In genomic region chr1:42694290-42694664, GRCm38 (mm10) we compare ENCODE assay signal across 9 mouse cellular contexts. TPM values are rescaled to one million over a fixed set of nuclear protein-coding genes. Genes with fewer than 3 reads are reported as not detected.
DNase-seq lines count a peak whose midpoint lies in the region; ATAC-seq and TF ChIP-seq lines count a peak whose summit lies in the region.
"Had no signal": no experiment of that assay in that cellular context is flagged by ENCODE, and none has a peak within 500 bp of the region (broad histone marks: within the 10 kb centered on the region; RNA-seq: fewer than 3 reads in every experiment).

No protein-coding gene starts in this region.

- peak overlapping the region; percentile 88 for H3K9ac ChIP-seq in hindbrain, embryonic 14.5 days

- ATAC-seq in hindbrain, embryonic 14.5 days (ENCODE audit: low FRiP score), result peak; percentile 28

- WGBS in hindbrain, embryonic 14.5 days, result under 1% methylated on average over 25 of the region's 26 CpGs
- 0% methylated on average over 22 of the region's 26 CpGs for whole genome bisulfite sequencing in limb, embryonic 10.5 days

- peak overlapping the region; percentile 99 for H3K4me2 ChIP-seq in hindbrain, embryonic 14.5 days (replicated peaks)

- intact Hi-C loops in gastrocnemius, adult 2 months (cut with DNase I), result no loop called here

- peak overlapping the region; percentile 59 for H3K4me3 ChIP-seq in gastrocnemius, adult 2 months
- H3K4me3 ChIP-seq in hindbrain, embryonic 14.5 days (replicated peaks; ENCODE audit: low read length), result peak overlapping the region; percentile 89
- peak overlapping the region; percentile 53 for H3K4me3 ChIP-seq in limb, embryonic 10.5 days

- no peak for DNase-seq in gastrocnemius, adult 2 months
- no peak for DNase-seq in gastrocnemius, postnatal 4 days (ENCODE audit: low spot score in 2 of 2)
- peak; percentile 75 for DNase-seq in brain, adult 2 months (ENCODE audit: low read depth, low spot score)
- DNase-seq in hindbrain, embryonic 14.5 days (ENCODE audit: low spot score), result peak; percentile 75
- peak; percentile 71 for DNase-seq in limb, embryonic 10.5 days (ENCODE audit: low spot score)
- DNase-seq in right cerebral cortex, postnatal 4 days, result peak; percentile 64
- DNase-seq in gastrocnemius, adult 8-10 months (ENCODE audit: low spot score in 2 of 2), result no peak
- no peak for DNase-seq in gastrocnemius, adult 18-20 months (ENCODE audit: low spot score)

- peaks cover 19% of the 10 kb centered on the region for H3K36me3 ChIP-seq in hindbrain, embryonic 14.5 days (replicated peaks; ENCODE audit: control insufficient read depth, insufficient read depth)
- no peaks in the 10 kb centered on the region for H3K36me3 ChIP-seq in limb, embryonic 10.5 days

- peaks cover 5% of the 10 kb centered on the region for H3K4me1 ChIP-seq in hindbrain, embryonic 14.5 days (replicated peaks; ENCODE audit: control insufficient read depth, insufficient read depth, low read length)
- peaks cover 50% of the 10 kb centered on the region for H3K4me1 ChIP-seq in limb, embryonic 10.5 days

- no peaks in the 10 kb centered on the region for H3K27me3 ChIP-seq in hindbrain, embryonic 14.5 days (ENCODE audit: control insufficient read depth, insufficient read depth, low read length)
- peaks cover 100% of the 10 kb centered on the region for H3K27me3 ChIP-seq in limb, embryonic 10.5 days (ENCODE audit: low read depth, poor library complexity, severe bottlenecking)

- no peak for TF ChIP-seq CTCF in gastrocnemius, adult 2 months (IDR thresholded peaks at IDR 0.05)

- H3K9me3 ChIP-seq in hindbrain, embryonic 14.5 days (ENCODE audit: control insufficient read depth, low read length), result no peaks in the 10 kb centered on the region
- H3K9me3 ChIP-seq in limb, embryonic 10.5 days (replicated peaks), result no peaks in the 10 kb centered on the region

- H3K27ac ChIP-seq in gastrocnemius, adult 2 months, result no peak overlapping the region
- peak overlapping the region; percentile 98 for H3K27ac ChIP-seq in hindbrain, embryonic 14.5 days
- H3K27ac ChIP-seq in limb, embryonic 10.5 days, result peak overlapping the region; percentile 81

RNA-seq across cellular contexts. Expression of gene Pou3f3, which starts 1.3 kb away (rescaled TPM):
- not detected for total RNA-seq in gastrocnemius, adult 2 months (2021)
- total RNA-seq in gastrocnemius, postnatal 4 days (2021), result under 1 TPM in 1 of 2 experiments, not detected in 1; 0.05 TPM
- 10.6 and 11.5 TPM in 2 replicates for polyA plus RNA-seq in hindbrain, embryonic 14.5 days (2014; fragmentation: Nextera tagmentation; extraction: Ambion mirVana)
- polyA plus RNA-seq in limb, embryonic 10.5 days (2016; fragmentation: Nextera tagmentation; extraction: Ambion mirVana), result 0.11 TPM in 1 of 2 replicates, not detected in the other
- total RNA-seq in gastrocnemius, adult 8-10 months (2022), result under 1 TPM in 1 of 4 experiments, not detected in 3; 0.04 TPM
- not detected for total RNA-seq in gastrocnemius, adult 18-20 months (2021)
- total RNA-seq: hematopoietic stem cell, adult 5-6 weeks had no signal

Comparison
In these comparisons a context has a peak if more than half of its experiments do, and no peak if none do; other contexts are left out.
1. DNase-seq: peak in brain, adult 2 months (single experiment), hindbrain, embryonic 14.5 days (single experiment), limb, embryonic 10.5 days (single experiment) and right cerebral cortex, postnatal 4 days (single experiment); none in gastrocnemius, adult 2 months (single experiment), gastrocnemius, postnatal 4 days (0 of 2), gastrocnemius, adult 8-10 months (0 of 2) and gastrocnemius, adult 18-20 months (single experiment).
2. Peak in every context shown above with its lines, with median percentiles within 50 percentile points of each other: H3K4me3 ChIP-seq.